Mouse (Mus musculus): ENCODE results near the gene Gm20737. TPM values are rescaled to one million over a fixed set of nuclear protein-coding genes. Genes with fewer than 3 reads are reported as not detected.

Gm20737 gene
- not detected for polyA plus RNA-seq (2012; fragmentation: generic; extraction: Trizol)

DNA sequence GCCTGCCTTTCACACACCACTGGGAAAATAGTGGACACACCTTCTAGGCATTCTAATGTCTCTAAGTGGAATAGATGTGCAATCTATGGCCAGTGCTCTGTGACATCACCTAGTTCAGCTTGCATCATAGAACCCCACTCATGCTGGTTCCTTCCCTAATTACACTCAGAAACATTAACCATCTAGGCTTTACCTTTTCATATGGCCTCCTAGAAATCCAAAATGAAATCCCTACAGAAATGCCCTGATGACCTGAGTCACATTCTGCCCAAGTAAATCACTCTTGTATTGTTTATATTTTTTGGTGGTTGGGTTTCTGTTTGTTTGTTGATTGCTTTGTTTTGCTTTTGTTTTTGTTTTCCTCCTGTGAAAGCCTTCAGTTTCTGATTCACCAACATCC is at the start of gene Gm20737:
Gene Gm20737, minus strand, starts transcription at position 101 of the 400 bp plus-strand sequence.

GRCm38 (mm10) chrY:10553153-10553552 is 17.3 kb upstream of the Gm20737 start, which contains the start of gene Gm21775:
Gene Gm21775 (plus strand): TSS chrY:10553453.

Other genes with a start within 250 kb of the Gm20737 start
- gene Gm20834, start 211.5 kb downstream of the Gm20737 start, polyA plus RNA-seq (2012; fragmentation: generic; extraction: Trizol), result not detected
- gene Gm28510, start 123.3 kb downstream of the Gm20737 start, polyA plus RNA-seq (2012; fragmentation: generic; extraction: Trizol), result not detected
- not detected for gene Gm21775, start 17.4 kb upstream of the Gm20737 start, polyA plus RNA-seq (2012; fragmentation: generic; extraction: Trizol)
- not detected for gene Gm21900, start 80.3 kb upstream of the Gm20737 start, polyA plus RNA-seq (2012; fragmentation: generic; extraction: Trizol)
- gene Gm20777, start 216.4 kb upstream of the Gm20737 start, polyA plus RNA-seq (2012; fragmentation: generic; extraction: Trizol), result not detected

Measured in C3H10T1/2 (cell line).